Mouse (Mus musculus): ENCODE results near the gene Apbb1ip. TPM values are rescaled to one million over a fixed set of nuclear protein-coding genes. Genes with fewer than 3 reads are reported as not detected.

Gene Apbb1ip
- polyA plus RNA-seq, 1 experiment, result 36.6 TPM

DNA sequence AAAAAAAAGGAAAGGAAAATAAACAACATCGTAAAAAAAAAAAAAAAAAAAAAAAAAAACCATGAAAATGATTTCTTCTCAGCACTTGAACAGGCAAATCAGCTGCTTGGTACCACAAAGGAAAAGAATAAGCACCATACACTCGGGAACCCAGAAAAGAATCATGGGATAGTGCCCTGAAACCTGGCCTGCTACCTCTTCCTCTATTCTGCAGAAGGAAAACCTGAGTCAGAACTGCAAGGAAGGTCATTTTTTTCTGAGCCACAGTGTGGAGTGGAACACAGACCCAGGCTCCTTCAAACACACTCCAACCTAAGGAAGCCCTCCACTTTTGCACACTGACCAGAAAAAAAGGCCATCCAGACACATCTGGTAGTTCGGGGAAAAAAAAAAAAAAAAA lies 24.1 kb upstream of the Apbb1ip start:
- Histone ChIP-seq H3K4me3 (replicated peaks) (no peak overlapping the region), H3K9me3 (no peaks in the 10 kb centered on the region), H3K4me1 (peaks cover 35% of the 10 kb centered on the region), H3K36me3 (replicated peaks; ENCODE audit: low read length) (peaks cover 2% of the 10 kb centered on the region), H3K27me3 (replicated peaks) (no peaks in the 10 kb centered on the region)
- TF ChIP-seq FLI1 (IDR thresholded peaks at IDR 0.05; ENCODE audit: low read length), result no peak
- no peak for TF ChIP-seq GATA1 (IDR thresholded peaks at IDR 0.05; ENCODE audit: borderline replicate concordance, low read length)

DNA sequence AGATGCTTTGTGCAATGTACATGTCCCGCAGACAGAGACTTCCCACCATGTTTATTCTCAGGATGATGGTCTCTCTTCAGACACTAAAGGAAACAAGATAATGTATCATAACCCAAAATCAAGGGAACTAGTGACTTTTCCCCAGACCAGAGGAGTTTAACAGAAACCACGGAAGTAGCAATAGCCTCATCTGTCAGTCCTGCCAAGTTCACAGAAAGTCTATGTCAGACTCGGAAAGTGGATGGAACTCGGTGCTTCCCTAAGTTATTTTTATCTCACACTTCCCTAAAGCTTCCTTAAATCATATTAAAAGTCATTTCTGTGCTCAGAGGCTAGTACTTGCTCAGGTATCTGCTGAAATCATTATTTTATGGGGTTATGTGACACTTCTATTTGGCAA lies 21.4 kb upstream of the Apbb1ip start:
- TF ChIP-seq GATA1 (IDR thresholded peaks at IDR 0.05; ENCODE audit: borderline replicate concordance, low read length) (no peak), FLI1 (IDR thresholded peaks at IDR 0.05; ENCODE audit: low read length) (no peak)
- Histone ChIP-seq H3K9me3 (no peaks in the 10 kb centered on the region), H3K36me3 (replicated peaks; ENCODE audit: low read length) (peaks cover 2% of the 10 kb centered on the region), H3K4me1 (peaks cover 39% of the 10 kb centered on the region), H3K27me3 (replicated peaks) (no peaks in the 10 kb centered on the region), H3K4me3 (replicated peaks) (no peak overlapping the region)

DNA sequence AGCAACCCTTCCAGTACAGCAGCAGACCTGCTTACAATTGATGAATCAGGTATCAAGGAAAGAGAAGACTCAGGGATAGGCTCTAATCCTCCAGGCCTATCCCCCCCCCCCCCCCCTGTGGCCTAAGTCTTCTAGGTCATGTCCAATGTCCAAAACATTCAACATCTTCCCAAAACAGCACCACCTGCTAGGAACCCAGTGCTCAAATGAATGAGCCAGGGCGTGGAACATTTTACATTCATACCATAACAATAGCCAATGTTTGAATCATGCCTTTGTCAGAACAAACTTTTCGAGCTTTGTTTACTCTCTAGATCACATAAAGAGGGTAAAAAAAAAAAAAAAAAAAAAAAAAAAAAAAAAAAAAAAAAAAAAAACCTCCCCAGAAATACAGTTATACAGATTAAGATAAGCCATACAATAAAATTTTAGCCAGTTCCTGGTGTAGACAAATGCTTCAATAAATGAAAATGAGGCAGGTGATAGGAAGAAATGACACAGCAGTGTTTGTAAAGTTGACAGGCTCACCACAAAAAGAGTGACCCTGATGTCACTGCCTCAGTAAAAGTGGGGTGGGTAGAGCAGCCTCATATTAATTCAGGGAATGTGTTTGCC lies 20.3 kb upstream of the Apbb1ip start:
- Histone ChIP-seq H3K9me3 (no peaks in the 10 kb centered on the region), H3K36me3 (replicated peaks; ENCODE audit: low read length) (peaks cover 2% of the 10 kb centered on the region), H3K27me3 (replicated peaks) (no peaks in the 10 kb centered on the region), H3K4me1 (peaks cover 38% of the 10 kb centered on the region), H3K4me3 (replicated peaks) (no peak overlapping the region)
- TF ChIP-seq GATA1 (IDR thresholded peaks at IDR 0.05; ENCODE audit: borderline replicate concordance, low read length) (no peak), FLI1 (IDR thresholded peaks at IDR 0.05; ENCODE audit: low read length) (no peak)

DNA sequence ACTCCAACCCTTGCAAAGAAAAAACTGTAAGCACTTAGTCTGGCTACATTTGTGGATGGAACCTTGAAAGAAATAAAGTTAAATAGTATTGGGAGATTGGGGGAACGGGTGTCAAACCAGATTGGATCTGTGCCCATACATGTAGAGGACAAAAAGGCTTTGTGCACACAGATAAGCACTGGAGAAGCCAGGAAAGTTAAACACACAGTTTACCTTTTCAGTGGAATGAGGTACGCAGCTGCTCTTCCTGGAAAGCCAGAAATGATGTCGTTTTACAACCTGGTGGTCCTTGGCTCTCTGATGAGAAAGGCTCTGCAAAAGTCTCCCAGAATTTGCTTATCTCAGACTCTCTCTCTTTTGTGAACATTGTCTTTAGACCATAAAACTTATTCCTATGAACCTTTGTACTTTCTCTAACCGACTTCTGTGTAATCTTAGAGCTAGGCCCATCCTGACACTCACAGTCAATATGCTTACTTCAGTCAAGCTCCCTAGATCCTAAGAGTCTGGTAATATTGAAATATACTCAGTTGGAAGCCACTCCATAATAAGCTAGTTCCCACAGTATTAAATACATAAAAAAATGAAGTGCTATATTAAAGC lies 19.6 kb upstream of the Apbb1ip start:
- TF ChIP-seq GATA1 (IDR thresholded peaks at IDR 0.05; ENCODE audit: borderline replicate concordance, low read length), result no peak
- TF ChIP-seq FLI1 (IDR thresholded peaks at IDR 0.05; ENCODE audit: low read length), result no peak
- no peaks in the 10 kb centered on the region for H3K27me3 ChIP-seq (replicated peaks)
- H3K4me3 ChIP-seq (replicated peaks), result no peak overlapping the region
- H3K9me3 ChIP-seq, result no peaks in the 10 kb centered on the region
- peaks cover 2% of the 10 kb centered on the region for H3K36me3 ChIP-seq (replicated peaks; ENCODE audit: low read length)
- peaks cover 38% of the 10 kb centered on the region for H3K4me1 ChIP-seq

DNA sequence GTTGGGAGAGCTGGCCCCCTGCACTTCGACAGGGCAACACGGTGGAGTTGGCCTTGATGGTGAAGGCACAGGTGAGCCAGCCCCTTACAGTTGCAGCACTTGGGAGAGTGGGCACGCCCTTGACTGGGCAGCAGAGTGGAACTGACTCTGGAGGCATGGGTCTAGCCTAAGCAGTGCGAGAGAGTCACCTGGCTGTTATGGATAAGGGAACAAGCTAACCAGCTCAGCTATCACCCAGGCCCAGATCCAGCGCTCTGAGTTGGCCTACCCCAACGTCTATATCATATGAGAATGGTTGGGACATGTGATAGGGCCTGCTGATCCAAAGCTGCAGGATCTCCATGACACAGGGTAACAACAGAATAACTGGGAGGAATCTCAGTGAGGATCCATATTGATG lies 18.3 kb upstream of the Apbb1ip start:
- Histone ChIP-seq H3K4me3 (replicated peaks) (no peak overlapping the region), H3K9me3 (no peaks in the 10 kb centered on the region), H3K27me3 (replicated peaks) (no peaks in the 10 kb centered on the region), H3K36me3 (replicated peaks; ENCODE audit: low read length) (peaks cover 2% of the 10 kb centered on the region), H3K4me1 (peaks cover 38% of the 10 kb centered on the region)
- TF ChIP-seq GATA1 (IDR thresholded peaks at IDR 0.05; ENCODE audit: borderline replicate concordance, low read length) (no peak), FLI1 (IDR thresholded peaks at IDR 0.05; ENCODE audit: low read length) (no peak)

DNA sequence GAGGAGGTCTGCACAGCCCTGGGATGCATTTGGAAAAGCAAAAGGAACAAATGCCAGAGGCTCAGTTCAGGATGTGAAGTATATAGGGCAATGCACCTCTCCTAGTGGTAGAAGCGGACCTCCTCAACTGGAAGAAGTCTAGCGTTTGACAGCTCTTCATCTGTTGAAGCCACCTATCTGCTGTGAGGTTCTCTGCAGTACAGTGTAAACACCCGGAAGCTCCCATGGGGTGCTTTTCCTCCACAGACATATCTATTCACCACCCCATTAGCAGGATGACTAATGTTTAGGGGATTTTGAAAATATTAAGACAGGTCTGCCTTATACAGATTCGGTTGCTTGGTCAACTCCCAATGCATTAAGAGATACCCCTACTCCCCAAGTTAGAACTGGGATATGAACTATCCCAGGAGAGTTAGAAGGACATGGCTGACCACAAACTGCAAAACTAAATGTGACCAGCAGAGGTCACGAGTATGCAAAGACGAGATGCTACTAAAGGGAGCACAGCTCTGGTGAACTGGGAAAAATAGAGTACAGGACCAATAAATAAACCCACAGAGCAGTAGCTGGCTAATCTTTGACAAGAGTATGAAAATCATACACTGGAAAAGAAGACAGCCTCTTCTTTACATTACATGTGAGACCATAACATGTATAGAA lies 15.5 kb upstream of the Apbb1ip start:
- Histone ChIP-seq H3K27me3 (replicated peaks) (no peaks in the 10 kb centered on the region), H3K4me1 (peaks cover 33% of the 10 kb centered on the region), H3K36me3 (replicated peaks; ENCODE audit: low read length) (no peaks in the 10 kb centered on the region), H3K4me3 (replicated peaks) (no peak overlapping the region), H3K9me3 (no peaks in the 10 kb centered on the region)
- TF ChIP-seq GATA1 (IDR thresholded peaks at IDR 0.05; ENCODE audit: borderline replicate concordance, low read length), result no peak
- no peak for TF ChIP-seq FLI1 (IDR thresholded peaks at IDR 0.05; ENCODE audit: low read length)

DNA sequence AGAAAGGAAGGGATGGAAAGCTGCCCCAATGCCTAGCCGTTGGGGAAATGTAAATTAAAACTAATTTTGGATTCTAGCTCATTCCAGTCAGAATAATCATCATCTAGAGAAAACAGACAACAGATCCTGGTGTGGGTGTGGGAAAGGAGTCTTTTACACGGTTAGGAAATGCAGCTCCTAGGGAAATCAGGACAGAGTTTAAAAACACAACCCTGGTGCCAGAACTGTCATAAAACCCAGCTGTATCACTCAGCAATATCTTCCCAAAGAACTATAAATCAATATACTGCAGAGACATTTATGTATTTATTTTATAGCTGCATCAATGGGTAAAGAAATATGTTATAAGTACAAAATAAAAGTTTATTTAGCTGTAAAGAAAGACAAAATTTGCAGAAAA lies 13.4 kb upstream of the Apbb1ip start:
- H3K4me3 ChIP-seq (replicated peaks), result no peak overlapping the region
- TF ChIP-seq GATA1 (IDR thresholded peaks at IDR 0.05; ENCODE audit: borderline replicate concordance, low read length), result no peak
- no peak for TF ChIP-seq FLI1 (IDR thresholded peaks at IDR 0.05; ENCODE audit: low read length)
- no peaks in the 10 kb centered on the region for H3K27me3 ChIP-seq (replicated peaks)
- no peaks in the 10 kb centered on the region for H3K36me3 ChIP-seq (replicated peaks; ENCODE audit: low read length)
- no peaks in the 10 kb centered on the region for H3K9me3 ChIP-seq
- peaks cover 32% of the 10 kb centered on the region for H3K4me1 ChIP-seq

DNA sequence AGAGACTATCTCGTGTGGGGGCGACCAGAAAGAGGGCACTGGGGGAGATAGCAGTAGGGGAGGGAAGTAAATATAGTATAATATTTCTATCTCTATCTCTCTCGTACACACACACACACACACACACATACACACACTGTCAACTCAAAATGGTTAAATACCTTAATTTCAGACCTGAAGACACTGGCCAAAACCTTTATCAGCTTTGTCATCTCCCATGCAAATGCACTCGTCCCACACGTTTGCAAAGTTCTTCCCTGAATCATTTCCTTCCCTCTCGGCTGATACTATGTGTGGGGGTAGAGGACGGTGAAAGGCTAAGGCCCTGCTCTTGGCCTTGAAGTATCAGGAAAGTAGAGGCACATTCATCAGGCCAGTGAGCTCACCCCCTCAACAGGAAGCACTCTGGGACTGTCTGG lies 12.8 kb upstream of the Apbb1ip start:
- Histone ChIP-seq H3K27me3 (replicated peaks) (no peaks in the 10 kb centered on the region), H3K4me3 (replicated peaks) (peak overlapping the region; percentile 39), H3K9me3 (no peaks in the 10 kb centered on the region), H3K4me1 (peaks cover 29% of the 10 kb centered on the region), H3K36me3 (replicated peaks; ENCODE audit: low read length) (no peaks in the 10 kb centered on the region)
- TF ChIP-seq GATA1 (IDR thresholded peaks at IDR 0.05; ENCODE audit: borderline replicate concordance, low read length), result no peak

DNA sequence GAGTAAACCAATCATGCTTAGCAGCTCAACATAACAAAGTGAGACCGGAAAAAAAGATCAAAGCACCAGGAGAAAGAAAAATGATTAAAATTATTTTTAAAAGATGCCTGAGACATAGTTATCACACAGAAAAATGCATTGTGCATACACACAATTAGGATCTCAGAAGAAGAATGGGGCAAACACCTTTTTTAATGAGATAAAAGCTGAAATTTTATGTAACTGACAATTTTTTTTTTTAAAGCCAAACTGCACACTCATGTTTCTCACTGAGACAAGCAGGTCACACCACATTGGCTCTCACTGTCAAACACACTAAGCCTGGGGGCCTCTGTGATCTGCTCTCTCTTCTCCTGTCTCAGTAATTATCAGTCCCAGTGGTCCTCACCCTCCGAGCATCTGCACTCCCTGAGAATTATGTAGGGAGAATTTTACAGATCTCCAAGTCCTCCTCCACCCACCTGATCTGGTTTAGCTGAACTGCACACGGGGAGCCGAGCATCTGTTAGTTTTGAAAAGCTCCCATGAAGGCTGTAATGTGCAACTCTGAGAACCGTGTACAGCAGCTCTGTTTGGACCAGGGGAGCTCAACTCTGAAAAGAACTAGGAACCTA lies 9.0 kb upstream of the Apbb1ip start:
- TF ChIP-seq FLI1 (IDR thresholded peaks at IDR 0.05; ENCODE audit: low read length) (no peak), GATA1 (IDR thresholded peaks at IDR 0.05; ENCODE audit: borderline replicate concordance, low read length) (no peak)

DNA sequence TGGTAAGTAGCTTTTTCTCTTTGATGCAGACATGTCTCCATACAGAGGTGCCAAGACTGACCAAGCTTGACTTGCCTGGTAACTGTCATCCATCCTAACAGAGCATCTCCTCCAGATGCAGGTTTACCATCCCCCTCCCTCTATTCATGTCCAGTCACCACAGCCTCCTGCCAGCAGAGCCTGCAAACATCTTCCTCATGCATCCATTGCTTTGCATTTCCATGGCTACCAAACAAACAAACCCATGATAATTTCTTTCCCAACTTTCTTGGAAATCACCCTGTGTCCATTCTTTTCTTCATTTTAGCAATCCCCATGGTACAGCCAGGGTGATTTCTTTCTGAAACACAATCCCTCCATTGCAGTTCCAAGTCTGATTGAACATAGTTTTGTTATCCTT lies 2.6 kb upstream of the Apbb1ip start:
- Histone ChIP-seq H3K36me3 (replicated peaks; ENCODE audit: low read length) (no peaks in the 10 kb centered on the region), H3K27me3 (replicated peaks) (no peaks in the 10 kb centered on the region), H3K9me3 (no peaks in the 10 kb centered on the region), H3K4me3 (replicated peaks) (no peak overlapping the region), H3K4me1 (peaks cover 45% of the 10 kb centered on the region)
- TF ChIP-seq FLI1 (IDR thresholded peaks at IDR 0.05; ENCODE audit: low read length), result no peak
- no peak for TF ChIP-seq GATA1 (IDR thresholded peaks at IDR 0.05; ENCODE audit: borderline replicate concordance, low read length)

More for the DNA sequence above, 9.0 kb upstream of the Apbb1ip start:
- no peaks in the 10 kb centered on the region for H3K9me3 ChIP-seq
- no peak overlapping the region for H3K4me3 ChIP-seq (replicated peaks)
- peaks cover 24% of the 10 kb centered on the region for H3K4me1 ChIP-seq
- no peaks in the 10 kb centered on the region for H3K36me3 ChIP-seq (replicated peaks; ENCODE audit: low read length)
- no peaks in the 10 kb centered on the region for H3K27me3 ChIP-seq (replicated peaks)

All from megakaryocyte, embryonic 14.5 days (primary cell).